Mouse (Mus musculus) heart, postnatal 10 days (tissue): ENCODE data around the gene Pcx. TPM values are rescaled to one million over a fixed set of nuclear protein-coding genes. Genes with fewer than 3 reads are reported as not detected.

Source experiments
- microRNA-seq, 2 experiments: library from miRNA; unstranded; fragments of <30 nt; microRNA quantifications; one replicate each; pipeline ENCODE4 v1.2.0; 2022
- total RNA-seq, 2 experiments: library from RNA; stranded (reverse); gene quantifications; 2 replicates each; pipeline ENCODE4 v1.2.3; 2021

The Pcx gene
- total RNA-seq, 2 experiments from 2014 or later, result 7.1 to 22.9 TPM

Small RNA genes within 50 kb of the gene (microRNA-seq; reads per million reads assigned to microRNA genes)
- gene Mir6986, result 0.24 to 1.0 reads per million in 2 experiments

Other genes with a start within 250 kb of the Pcx start
- 10 to 100 TPM in 1 of 2 experiments, 1 to 10 TPM in 1; 10.0 to 12.0 TPM for gene Ssh3, start 241.3 kb upstream of the Pcx start, total RNA-seq
- gene Ankrd13d, start 227.3 kb upstream of the Pcx start, total RNA-seq, result 1 to 10 TPM in 1 of 2 experiments, under 1 TPM in 1; 0.98 to 1.5 TPM
- 10 to 100 TPM; 51.4 to 57.2 TPM for gene Grk2, start 204.2 kb upstream of the Pcx start, total RNA-seq
- 10 to 100 TPM; 50.4 to 54.4 TPM for gene Kdm2a, start 112.2 kb upstream of the Pcx start, total RNA-seq
- 10 to 100 TPM in 1 of 2 experiments, 1 to 10 TPM in 1; 8.5 to 10.6 TPM for gene Rhod, start 71.0 kb upstream of the Pcx start, total RNA-seq
- 1 to 10 TPM in 1 of 2 experiments, under 1 TPM in 1; 0.47 to 2.7 TPM for gene Syt12, start 33.0 kb upstream of the Pcx start, total RNA-seq
- gene 2010003K11Rik, start 11.9 kb upstream of the Pcx start, total RNA-seq, result 1 to 10 TPM in 1 of 2 experiments, under 1 TPM in 1; 0.30 to 1.0 TPM
- 10 to 100 TPM; 12.6 to 16.0 TPM for gene Lrfn4, start 105.2 kb downstream of the Pcx start, total RNA-seq
- 10 to 100 TPM; 14.9 to 16.2 TPM for gene Rce1, start 115.2 kb downstream of the Pcx start, total RNA-seq
- gene Gm960, start 188.2 kb downstream of the Pcx start, total RNA-seq, result not detected
- gene Sptbn2, start 200.7 kb downstream of the Pcx start, total RNA-seq, result under 1 TPM; 0.35 to 0.65 TPM
- 1 to 10 TPM; 6.5 to 6.7 TPM for gene Rbm4b, start 246.0 kb downstream of the Pcx start, total RNA-seq